In genomic region chr12:89479096-89479495, GRCm38 (mm10) we compare ENCODE assay signal across 9 mouse cellular contexts.
A peak's percentile ranks its signal among the peaks of the same experiment; 100 is the strongest.
DNase-seq lines count a peak whose midpoint lies in the region; ATAC-seq and TF ChIP-seq lines count a peak whose summit lies in the region.
"Had no signal": no experiment of that assay in that cellular context is flagged by ENCODE, and none has a peak within 500 bp of the region (broad histone marks: within the 10 kb centered on the region; RNA-seq: fewer than 3 reads in every experiment).

No protein-coding gene starts in this region.

- TF ChIP-seq POLR2A in heart, adult 2 months (IDR thresholded peaks at IDR 0.05; ENCODE audit: insufficient read depth, low read depth, low read length): no peak

- ATAC-seq in hindbrain, postnatal 0 days: no peak
- ATAC-seq in midbrain, embryonic 15.5 days (replicated peaks): 0 out of 2 replicates have a peak, but pooled peaks have one; percentile 11

- no peak for TF ChIP-seq EP300 in heart, adult 2 months (IDR thresholded peaks at IDR 0.05; ENCODE audit: insufficient read depth, low read depth, low read length)

- intact Hi-C loops in heart, adult 2 months (cut with DNase I): loop anchor here (5.0 to 10.0 kb wide), 2 partner anchors 918 to 1846 kb away; no protein-coding TSS in a partner anchor
- intact Hi-C loops in heart, postnatal 25 days (cut with DNase I): no loop called here

- no peaks in the 10 kb centered on the region for H3K9me3 ChIP-seq in hindbrain, postnatal 0 days (ENCODE audit: low read length)
- no peaks in the 10 kb centered on the region for H3K9me3 ChIP-seq in midbrain, embryonic 15.5 days
- H3K9me3 ChIP-seq: neural tube, embryonic 12.5 days had no signal

- no peak overlapping the region for H3K4me2 ChIP-seq in hindbrain, postnatal 0 days (ENCODE audit: low read depth, low read length)
- H3K4me2 ChIP-seq in midbrain, embryonic 15.5 days: no peak overlapping the region
- H3K4me2 ChIP-seq: neural tube, embryonic 12.5 days had no signal

- DNase-seq in heart, adult 2 months: no peak
- DNase-seq in heart, postnatal 25 days (ENCODE audit: low spot score): no peak
- DNase-seq in right cerebral cortex, adult 18-20 months: peak; percentile 50
- DNase-seq in right cerebral cortex, postnatal 36 days (ENCODE audit: low spot score in 2 of 2): no peak
- peak; percentile 24 for DNase-seq in brain, embryonic 18.5 days (ENCODE audit: low read depth, low spot score)
- DNase-seq in hindbrain, postnatal 0 days (ENCODE audit: low spot score): peak; percentile 81
- no peak for DNase-seq in spleen, postnatal 4 days (ENCODE audit: low spot score in 2 of 2)

- no peaks in the 10 kb centered on the region for H3K79me2 ChIP-seq in heart, adult 2 months (replicated peaks; ENCODE audit: control insufficient read depth, insufficient read depth, low read length)

- no peak overlapping the region for H3K4me3 ChIP-seq in heart, adult 2 months
- no peak overlapping the region for H3K4me3 ChIP-seq in hindbrain, postnatal 0 days (ENCODE audit: low read length)
- H3K4me3 ChIP-seq in midbrain, embryonic 15.5 days: no peak overlapping the region
- H3K4me3 ChIP-seq: neural tube, embryonic 12.5 days had no signal

- no peaks in the 10 kb centered on the region for H3K4me1 ChIP-seq in heart, adult 2 months (ENCODE audit: control insufficient read depth, insufficient read depth, low read length)
- no peaks in the 10 kb centered on the region for H3K4me1 ChIP-seq in hindbrain, postnatal 0 days (ENCODE audit: insufficient read depth, low read length)
- no peaks in the 10 kb centered on the region for H3K4me1 ChIP-seq in midbrain, embryonic 15.5 days
- H3K4me1 ChIP-seq: neural tube, embryonic 12.5 days had no signal

- H3K27me3 ChIP-seq in heart, adult 2 months (ENCODE audit: control insufficient read depth, insufficient read depth, low read length): no peaks in the 10 kb centered on the region
- H3K27me3 ChIP-seq in hindbrain, postnatal 0 days (ENCODE audit: insufficient read depth, low read length): no peaks in the 10 kb centered on the region
- H3K27me3 ChIP-seq in midbrain, embryonic 15.5 days (replicated peaks): no peaks in the 10 kb centered on the region
- H3K27me3 ChIP-seq: neural tube, embryonic 12.5 days had no signal

- no peaks in the 10 kb centered on the region for H3K36me3 ChIP-seq in heart, adult 2 months (ENCODE audit: control insufficient read depth, insufficient read depth, low read length)
- no peaks in the 10 kb centered on the region for H3K36me3 ChIP-seq in hindbrain, postnatal 0 days (ENCODE audit: insufficient read depth, low read length)
- no peaks in the 10 kb centered on the region for H3K36me3 ChIP-seq in midbrain, embryonic 15.5 days (replicated peaks)
- H3K36me3 ChIP-seq: neural tube, embryonic 12.5 days had no signal

- no peak overlapping the region for H3K27ac ChIP-seq in heart, adult 2 months
- no peak overlapping the region for H3K27ac ChIP-seq in hindbrain, postnatal 0 days
- H3K27ac ChIP-seq in midbrain, embryonic 15.5 days: no peak overlapping the region
- H3K27ac ChIP-seq: neural tube, embryonic 12.5 days had no signal

- H3K9ac ChIP-seq in heart, adult 2 months (ENCODE audit: low read depth, low read length): no peak overlapping the region
- H3K9ac ChIP-seq in hindbrain, postnatal 0 days (replicated peaks; ENCODE audit: low read length): no peak overlapping the region
- H3K9ac ChIP-seq in midbrain, embryonic 15.5 days: no peak overlapping the region
- H3K9ac ChIP-seq: neural tube, embryonic 12.5 days had no signal

- TF ChIP-seq CTCF in heart, adult 2 months (IDR thresholded peaks at IDR 0.05): peak; percentile 83
- TF ChIP-seq CTCF in hindbrain, postnatal 0 days (IDR thresholded peaks at IDR 0.05; ENCODE audit: low read depth): peak; percentile 68

- 18% methylated on average over 4 of the region's 4 CpGs for WGBS in heart, adult 2 months
- WGBS in hindbrain, postnatal 0 days: 22% methylated on average over 4 of the region's 4 CpGs
- WGBS in midbrain, embryonic 15.5 days: 26% methylated on average over 4 of the region's 4 CpGs

Comparison
In these comparisons a context has a peak if more than half of its experiments do, and no peak if none do; other contexts are left out.
1. DNase-seq: peak in right cerebral cortex, adult 18-20 months (single experiment), brain, embryonic 18.5 days (single experiment) and hindbrain, postnatal 0 days (single experiment); none in heart, adult 2 months (0 of 2), heart, postnatal 25 days (single experiment), right cerebral cortex, postnatal 36 days (0 of 2) and spleen, postnatal 4 days (0 of 2).